Mouse (Mus musculus) fibroblast of lung, adult 2 months (primary cell): ENCODE measurements around the gene Ptgdr2.
A peak's percentile ranks its signal among the peaks of the same experiment; 100 is the strongest.

Experiments
- DNase-seq: peaks from one replicate; pipeline ENCODE4 v3.0.0-alpha.2; 2011; ENCODE audit warnings: low read depth

Gene Ptgdr2

GRCm38 (mm10) chr19:10935029-10935428 is 1.9 kb upstream of the Ptgdr2 start:
- DNase-seq = no peak

GRCm38 (mm10) chr19:10936077-10936476 is 883 bp upstream of the Ptgdr2 start:
- DNase-seq = no peak

GRCm38 (mm10) chr19:10938771-10939170 is 1.8 kb downstream of the Ptgdr2 start:
- no peak for DNase-seq

DNA sequence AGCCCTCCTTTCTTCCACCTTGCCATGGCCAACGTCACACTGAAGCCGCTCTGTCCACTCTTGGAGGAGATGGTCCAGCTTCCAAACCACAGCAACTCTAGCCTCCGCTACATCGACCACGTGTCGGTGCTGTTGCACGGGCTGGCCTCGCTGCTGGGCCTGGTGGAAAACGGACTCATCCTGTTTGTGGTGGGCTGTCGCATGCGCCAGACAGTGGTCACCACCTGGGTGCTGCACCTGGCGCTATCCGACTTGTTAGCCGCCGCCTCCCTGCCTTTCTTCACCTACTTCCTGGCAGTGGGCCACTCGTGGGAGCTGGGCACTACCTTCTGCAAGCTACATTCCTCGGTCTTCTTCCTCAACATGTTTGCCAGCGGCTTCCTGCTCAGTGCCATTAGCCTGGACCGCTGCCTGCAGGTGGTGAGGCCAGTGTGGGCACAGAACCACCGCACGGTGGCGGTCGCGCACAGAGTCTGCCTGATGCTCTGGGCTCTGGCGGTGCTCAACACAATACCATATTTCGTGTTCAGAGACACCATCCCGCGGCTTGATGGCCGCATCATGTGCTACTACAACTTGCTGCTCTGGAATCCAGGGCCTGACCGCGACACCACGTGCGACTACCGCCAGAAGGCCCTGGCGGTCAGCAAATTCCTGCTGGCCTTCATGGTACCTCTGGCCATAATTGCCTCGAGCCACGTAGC is 3.3 kb downstream of the Ptgdr2 start:
- no peak for DNase-seq

DNA sequence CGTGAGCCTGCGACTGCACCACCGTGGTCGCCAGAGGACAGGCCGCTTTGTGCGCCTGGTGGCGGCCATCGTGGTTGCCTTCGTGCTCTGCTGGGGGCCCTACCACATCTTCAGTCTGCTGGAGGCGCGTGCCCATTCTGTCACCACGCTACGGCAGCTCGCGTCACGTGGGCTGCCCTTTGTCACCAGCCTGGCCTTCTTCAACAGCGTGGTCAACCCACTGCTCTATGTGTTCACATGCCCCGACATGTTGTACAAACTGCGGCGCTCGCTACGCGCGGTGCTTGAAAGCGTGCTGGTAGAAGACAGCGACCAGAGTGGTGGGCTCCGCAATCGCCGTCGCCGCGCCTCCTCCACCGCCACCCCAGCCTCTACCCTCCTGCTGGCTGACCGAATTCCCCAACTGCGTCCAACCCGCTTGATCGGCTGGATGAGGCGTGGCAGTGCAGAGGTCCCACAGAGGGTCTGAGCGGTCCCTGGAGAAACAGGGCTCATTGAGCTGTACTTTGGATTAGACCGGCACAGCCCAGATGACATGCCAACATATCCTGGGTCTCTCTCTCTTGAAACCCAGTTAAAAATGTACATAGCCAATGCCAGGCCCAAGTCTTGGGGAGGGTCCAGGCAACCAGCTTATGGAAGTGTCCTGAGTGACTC is 4.0 kb downstream of the Ptgdr2 start:
- no peak for DNase-seq

DNA sequence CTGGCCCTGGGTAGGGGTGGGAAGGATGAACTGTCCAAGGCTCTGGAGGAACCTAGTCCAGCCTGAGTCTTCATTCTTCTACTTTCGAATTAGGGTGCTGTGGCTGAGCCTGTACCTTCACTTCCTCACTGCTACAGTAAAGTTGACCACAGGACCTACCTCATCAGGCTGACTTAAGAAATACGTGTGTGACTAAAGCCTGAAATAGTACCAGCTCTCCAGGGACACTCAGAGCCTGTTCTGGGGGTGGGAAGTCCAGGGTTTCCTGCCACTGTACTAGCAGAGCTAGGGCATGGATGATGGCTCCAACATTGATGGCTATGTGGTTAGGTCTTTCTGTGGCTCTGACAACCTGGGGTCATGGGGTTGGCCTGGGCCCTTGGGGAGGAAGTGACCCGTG is 7.0 kb downstream of the Ptgdr2 start:
- DNase-seq = no peak

- DNase-seq = no peak
These were observed 9.5 kb downstream of the Ptgdr2 start for GRCm38 (mm10) chr19:10946506-10946905.

GRCm38 (mm10) chr19:10947219-10947618 is 10.3 kb downstream of the Ptgdr2 start:
- no peak for DNase-seq

- no peak for DNase-seq
These were observed 11.5 kb downstream of the Ptgdr2 start for GRCm38 (mm10) chr19:10948416-10948815.

DNA sequence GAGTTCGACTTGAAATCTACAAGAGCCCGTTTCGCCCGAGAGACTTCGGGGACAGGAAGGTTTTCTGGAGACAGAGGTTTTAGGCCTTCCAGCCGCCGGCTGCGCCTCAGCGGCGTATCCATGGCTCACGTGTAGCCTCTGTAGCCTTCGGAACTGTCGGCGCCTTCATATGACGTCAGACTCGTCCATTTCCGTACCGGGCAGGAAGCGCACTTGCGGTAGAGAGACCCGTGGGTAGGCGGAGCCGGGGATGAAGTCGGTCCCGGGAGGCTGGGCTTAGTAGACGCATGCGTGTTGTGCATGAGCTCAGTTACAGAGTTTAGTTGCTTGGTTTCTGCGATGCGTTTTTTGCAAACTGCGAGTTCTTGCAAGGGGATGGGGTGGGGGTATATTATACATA is 12.2 kb downstream of the Ptgdr2 start, which contains the start of gene Ccdc86:
Gene Ccdc86 (minus strand): TSS at position 155 of the 400 bp plus-strand sequence.
- peak; percentile 96 for DNase-seq

GRCm38 (mm10) chr19:10949558-10949957 is 12.6 kb downstream of the Ptgdr2 start:
- DNase-seq = no peak

DNA sequence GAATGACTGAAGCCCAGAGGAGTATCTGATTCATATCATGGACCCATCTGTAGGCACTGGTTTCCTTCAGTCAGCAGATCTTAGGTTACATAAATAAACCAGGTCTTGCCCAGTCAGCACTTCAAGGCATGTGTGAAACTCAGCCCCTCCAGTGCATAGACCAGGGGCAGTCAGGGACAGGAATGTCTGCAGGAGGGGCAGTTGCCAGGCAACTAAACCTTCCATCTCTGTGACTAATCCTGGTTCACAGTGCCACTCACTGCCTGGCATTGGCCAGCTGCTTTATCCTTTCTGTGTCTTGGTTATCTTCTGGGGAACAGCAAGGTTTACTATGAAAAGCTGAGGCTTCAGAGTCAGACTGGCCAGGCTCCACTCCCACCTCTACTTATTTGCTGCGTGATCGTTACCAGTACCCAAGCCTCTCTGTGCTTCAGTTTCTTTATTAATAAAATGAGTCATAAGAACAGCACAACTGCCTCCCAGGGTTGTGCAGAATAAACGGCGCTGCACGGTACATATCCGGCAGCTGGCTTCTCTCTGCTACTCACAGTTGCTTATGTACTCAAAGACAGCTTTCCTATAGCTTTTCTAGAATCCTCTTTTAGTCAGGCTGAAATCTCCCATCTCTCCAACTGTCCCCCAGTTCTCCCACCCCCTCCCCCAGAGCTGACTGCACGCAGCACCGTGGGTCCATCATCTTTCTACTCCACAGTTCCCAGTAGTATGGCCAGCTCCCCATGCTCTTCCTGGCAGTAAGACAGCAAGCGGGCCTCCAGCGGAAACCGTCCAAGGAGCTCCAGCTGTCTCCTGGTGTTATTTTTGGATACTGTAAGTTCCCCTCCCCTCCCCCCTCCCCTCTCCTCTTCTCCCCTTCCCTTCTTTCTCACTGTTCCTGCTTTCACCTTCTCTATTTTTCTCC is 15.3 kb downstream of the Ptgdr2 start:
- peak; percentile 27 for DNase-seq

- peak; percentile 44 for DNase-seq
These were observed 22.4 kb downstream of the Ptgdr2 start for GRCm38 (mm10) chr19:10959085-10959977.

DNA sequence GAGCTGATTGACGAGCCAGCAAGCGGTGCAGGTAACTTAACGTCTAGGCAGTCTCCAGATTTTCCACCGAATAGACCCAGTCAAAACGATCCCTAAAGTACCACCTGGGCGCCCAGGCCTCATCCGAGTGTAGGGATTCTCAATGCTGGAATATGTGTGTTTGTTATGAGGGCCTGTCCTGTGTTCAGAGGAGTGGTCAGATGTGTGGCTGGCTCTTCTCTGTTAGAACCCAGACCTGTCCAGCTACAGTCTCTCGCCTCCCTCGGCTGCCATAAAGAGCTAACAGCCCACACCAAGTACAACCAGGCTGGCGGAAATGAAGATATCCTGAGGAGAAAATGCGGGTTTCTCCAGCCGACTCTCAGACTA is 23.0 kb downstream of the Ptgdr2 start:
- no peak for DNase-seq

DNA sequence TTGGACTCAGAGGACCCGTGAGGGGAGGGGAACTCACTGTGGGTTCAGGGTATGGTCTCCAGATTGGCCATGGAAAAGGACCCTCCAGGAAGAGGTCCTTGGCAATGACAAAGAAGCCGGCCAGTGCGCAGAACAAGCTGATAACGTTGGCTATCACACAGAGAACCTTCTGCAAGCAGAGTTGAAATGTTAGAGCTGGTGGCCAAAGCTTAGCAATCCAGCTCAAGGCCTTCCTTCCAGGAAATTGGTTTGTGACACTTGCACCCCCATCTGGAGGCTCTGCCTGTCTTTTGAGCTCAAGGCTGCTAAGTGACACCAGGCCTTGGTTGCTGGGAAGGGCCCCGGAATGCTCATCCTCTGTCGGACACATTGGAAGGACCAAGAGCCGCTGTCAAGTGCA is 28.8 kb downstream of the Ptgdr2 start:
- no peak for DNase-seq

- no peak for DNase-seq
These were observed 31.6 kb downstream of the Ptgdr2 start for GRCm38 (mm10) chr19:10968578-10968977.

- DNase-seq = no peak
These were observed 33.5 kb downstream of the Ptgdr2 start for GRCm38 (mm10) chr19:10970457-10970856.

DNA sequence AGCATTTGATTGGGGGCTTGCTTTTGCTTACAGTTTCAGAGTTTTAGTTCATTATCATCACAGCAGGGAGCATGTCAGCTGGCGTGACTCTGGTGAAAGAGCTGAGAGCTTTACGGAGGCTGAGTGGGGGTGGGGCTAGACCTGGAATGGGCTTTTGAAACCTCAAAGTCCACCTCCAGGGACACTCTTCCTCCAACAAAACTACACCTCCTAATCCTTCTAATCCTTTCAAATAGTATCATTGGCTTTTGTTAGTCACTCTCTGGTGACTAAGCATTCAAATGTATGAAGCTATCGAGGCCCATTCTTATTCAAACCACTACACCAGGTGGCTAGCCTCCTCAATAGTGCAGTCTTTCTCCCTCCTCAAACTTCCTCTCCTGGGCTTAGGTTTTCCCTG is 35.7 kb downstream of the Ptgdr2 start:
- DNase-seq = no peak

DNA sequence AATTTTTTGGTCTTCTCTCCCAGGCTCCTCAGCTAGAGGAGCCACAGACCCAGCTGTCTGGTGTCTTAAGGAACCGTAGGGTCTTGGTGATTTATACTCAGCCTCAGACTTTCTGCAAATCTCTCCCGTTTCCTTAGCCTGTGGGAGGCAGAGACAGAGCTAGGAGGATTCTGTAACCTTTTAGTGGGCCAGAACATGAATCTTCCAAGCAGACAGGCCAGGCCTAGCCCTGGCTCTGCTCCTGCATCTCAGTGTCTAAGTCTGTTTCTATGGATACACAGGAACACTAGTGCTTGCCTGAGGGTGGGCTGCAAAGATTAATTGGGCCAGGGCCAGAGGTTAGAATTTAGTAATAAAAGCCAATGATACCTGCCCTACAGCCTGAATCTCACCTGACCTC is 36.2 kb downstream of the Ptgdr2 start:
- no peak for DNase-seq

DNA sequence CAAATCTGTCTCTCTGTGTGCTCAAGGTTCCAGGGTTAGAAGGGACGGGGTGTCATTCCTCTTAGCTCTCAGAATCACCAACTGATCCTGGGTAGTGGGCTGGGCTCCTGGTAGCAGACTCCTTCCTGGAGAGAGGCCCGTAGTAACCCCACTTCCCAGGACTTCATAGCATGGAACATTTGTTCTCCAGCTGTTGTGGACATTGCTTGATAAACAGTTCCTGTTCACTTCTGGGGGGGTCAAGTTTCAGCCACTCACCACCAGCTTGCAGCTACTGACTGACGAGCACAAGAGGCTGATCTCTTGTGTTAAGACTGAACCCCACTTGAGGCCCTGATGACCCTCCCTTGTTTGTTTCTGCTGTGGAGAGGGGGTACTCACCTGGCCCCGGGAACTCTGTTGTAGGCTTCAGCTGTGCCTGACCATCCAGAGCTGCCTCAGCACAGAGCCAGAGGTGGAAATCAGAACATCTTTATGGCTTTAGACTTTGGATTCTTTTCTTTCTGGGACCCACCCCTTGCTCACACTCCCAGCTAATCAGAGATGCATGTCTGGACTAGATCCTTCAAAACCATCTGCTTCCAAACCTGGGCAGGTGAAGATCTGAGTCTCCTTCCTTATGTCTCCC is 37.4 kb downstream of the Ptgdr2 start, which contains the start of gene Ms4a10:
Gene Ms4a10 (minus strand): TSS at position 433 of the 628 bp plus-strand sequence.
- no peak for DNase-seq

DNA sequence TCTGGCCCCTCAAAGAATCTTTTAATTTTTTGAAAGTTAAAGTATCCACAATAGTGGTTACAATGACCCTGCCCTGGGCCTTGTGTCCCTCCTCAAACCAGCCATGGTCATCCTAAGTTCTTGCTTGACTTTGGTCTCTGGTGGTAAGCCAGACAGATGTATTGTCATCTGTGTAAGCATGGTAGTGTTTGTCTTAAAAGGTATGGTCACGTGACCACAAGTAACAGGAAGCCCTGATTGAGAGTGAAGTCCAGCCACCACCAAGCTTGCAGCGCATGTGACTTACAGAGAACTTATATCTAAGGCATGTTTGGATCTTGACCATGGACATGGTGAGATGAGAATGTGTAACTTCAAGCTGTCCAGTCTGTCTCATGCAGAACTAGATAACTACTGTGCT is 38.2 kb downstream of the Ptgdr2 start:
- no peak for DNase-seq
